Mouse (Mus musculus): ENCODE measurements around the gene Lce1f. TPM values are rescaled to one million over a fixed set of nuclear protein-coding genes. Genes with fewer than 3 reads are reported as not detected.
"Not testable (repeated sequence)": the region's sequence is repeated elsewhere in the genome, so short reads cannot be mapped to it uniquely, and the experiment has no call there.

Lce1f gene
- polyA plus RNA-seq (2012; rRNA removed) = not detected in 2 replicates

DNA sequence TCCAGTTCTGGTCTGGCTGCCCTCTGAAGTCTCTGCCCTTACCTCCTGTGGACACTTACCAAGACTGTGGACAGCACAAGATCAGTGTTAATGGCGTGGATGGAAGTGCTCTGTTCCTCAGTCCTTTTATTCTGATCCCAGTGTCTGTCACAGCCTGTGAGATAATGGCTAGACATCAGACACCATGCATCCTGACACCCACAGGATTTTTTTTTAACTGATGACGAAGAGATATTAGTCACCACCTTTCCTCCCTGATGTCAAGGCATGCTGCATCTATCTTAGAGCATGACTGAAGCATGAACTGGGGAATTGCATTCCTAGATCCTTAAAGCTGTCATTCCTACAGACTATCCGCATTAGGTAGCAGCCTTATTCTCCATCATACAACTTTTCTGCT lies at the start of gene Lce1f:
Gene Lce1f, minus strand, starts transcription at position 101 of the 400 bp plus-strand sequence.
- H3K4me3 ChIP-seq (ENCODE audit: insufficient read depth, low read length) = no peak within 1 kb of the TSS
- no peak for TF ChIP-seq CTCF (IDR thresholded peaks at IDR 0.05; ENCODE audit: extremely low read depth, insufficient read depth, low read length)
- TF ChIP-seq POLR2A (IDR thresholded peaks at IDR 0.05; ENCODE audit: extremely low read depth, insufficient read depth, low read length) = no peak
- no peaks in the 10 kb centered on the region for H3K4me1 ChIP-seq (ENCODE audit: control insufficient read depth, insufficient read depth, low read length)
- no peak within 1 kb of the TSS for H3K27ac ChIP-seq (ENCODE audit: insufficient read depth, low read length)

DNA sequence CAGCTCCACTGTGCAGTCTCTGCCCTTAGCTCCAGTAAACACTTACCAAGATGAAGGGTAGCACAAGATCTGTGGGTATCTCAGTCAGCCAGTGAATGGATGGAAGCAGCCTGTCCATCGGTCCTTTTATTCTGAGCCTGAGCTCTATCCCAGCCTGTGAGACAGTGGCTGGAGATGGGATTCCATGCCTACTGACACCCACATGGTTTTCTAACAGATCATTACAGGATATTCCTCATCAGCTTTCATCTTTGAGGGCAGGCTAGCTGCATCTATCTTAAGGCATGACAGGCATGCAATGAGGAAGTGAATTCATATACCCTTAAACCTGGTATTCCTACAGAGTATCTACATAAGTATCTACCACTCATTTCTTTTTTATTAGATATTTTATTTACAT lies 44.8 kb upstream of the Lce1f start, which contains the start of gene Lce1h:
Gene Lce1h, minus strand, starts transcription at position 101 of the 400 bp plus-strand sequence.
- Histone ChIP-seq H3K4me1 (ENCODE audit: control insufficient read depth, insufficient read depth, low read length) (no peaks in the 10 kb centered on the region), H3K4me3 (ENCODE audit: insufficient read depth, low read length) (no peak within 1 kb of the TSS), H3K27ac (ENCODE audit: insufficient read depth, low read length) (no peak within 1 kb of the TSS)
- TF ChIP-seq POLR2A (IDR thresholded peaks at IDR 0.05; ENCODE audit: extremely low read depth, insufficient read depth, low read length) = no peak
- no peak for TF ChIP-seq CTCF (IDR thresholded peaks at IDR 0.05; ENCODE audit: extremely low read depth, insufficient read depth, low read length)

DNA sequence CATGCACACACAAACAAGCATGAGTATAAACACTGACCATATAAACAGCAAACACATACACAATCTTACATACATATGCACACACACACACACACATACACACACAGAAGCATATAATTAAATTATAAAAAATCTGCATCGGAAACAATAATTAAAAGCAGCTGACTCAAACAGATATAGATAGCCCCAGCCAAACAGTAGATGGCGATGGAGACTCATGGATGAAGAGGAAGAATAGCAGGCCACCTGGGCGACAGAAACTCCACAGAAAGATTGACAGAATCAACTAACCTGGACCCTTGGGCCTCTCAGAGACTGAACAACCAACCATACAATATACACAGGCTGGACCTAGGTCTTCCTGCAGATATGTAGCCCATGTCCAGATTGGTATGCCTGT lies 33.0 kb upstream of the Lce1f start:
- Histone ChIP-seq H3K27ac (ENCODE audit: insufficient read depth, low read length) (no peak overlapping the region), H3K4me1 (ENCODE audit: control insufficient read depth, insufficient read depth, low read length) (no peaks in the 10 kb centered on the region), H3K4me3 (ENCODE audit: insufficient read depth, low read length) (no peak overlapping the region)
- TF ChIP-seq CTCF (IDR thresholded peaks at IDR 0.05; ENCODE audit: extremely low read depth, insufficient read depth, low read length) = no peak
- no peak for TF ChIP-seq POLR2A (IDR thresholded peaks at IDR 0.05; ENCODE audit: extremely low read depth, insufficient read depth, low read length)

DNA sequence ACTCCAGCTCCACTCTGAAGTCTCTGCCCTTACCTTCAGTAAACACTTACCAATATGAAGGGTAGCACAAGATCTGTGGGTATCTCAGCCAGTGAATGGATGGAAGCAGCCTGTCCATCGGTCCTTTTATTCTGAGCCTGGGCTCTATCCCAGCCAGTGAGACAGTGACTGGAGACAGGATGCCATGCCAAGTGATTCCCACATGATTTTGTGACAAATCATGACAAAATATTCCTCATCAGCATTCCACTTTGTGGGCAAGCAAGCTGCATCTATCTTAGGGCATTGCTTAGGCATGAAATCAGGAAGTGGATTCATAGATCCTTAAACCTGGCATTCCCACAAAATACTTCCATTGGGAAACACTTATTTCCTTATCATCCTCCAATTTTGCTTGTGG lies 32.1 kb upstream of the Lce1f start, which contains the start of gene Lce1g:
Gene Lce1g, minus strand, starts transcription at position 101 of the 400 bp plus-strand sequence.
- H3K4me1 ChIP-seq (ENCODE audit: control insufficient read depth, insufficient read depth, low read length) = no peaks in the 10 kb centered on the region
- H3K27ac ChIP-seq (ENCODE audit: insufficient read depth, low read length) = no peak within 1 kb of the TSS
- TF ChIP-seq POLR2A (IDR thresholded peaks at IDR 0.05; ENCODE audit: extremely low read depth, insufficient read depth, low read length) = no peak
- no peak for TF ChIP-seq CTCF (IDR thresholded peaks at IDR 0.05; ENCODE audit: extremely low read depth, insufficient read depth, low read length)
- H3K4me3 ChIP-seq (ENCODE audit: insufficient read depth, low read length) = no peak within 1 kb of the TSS

DNA sequence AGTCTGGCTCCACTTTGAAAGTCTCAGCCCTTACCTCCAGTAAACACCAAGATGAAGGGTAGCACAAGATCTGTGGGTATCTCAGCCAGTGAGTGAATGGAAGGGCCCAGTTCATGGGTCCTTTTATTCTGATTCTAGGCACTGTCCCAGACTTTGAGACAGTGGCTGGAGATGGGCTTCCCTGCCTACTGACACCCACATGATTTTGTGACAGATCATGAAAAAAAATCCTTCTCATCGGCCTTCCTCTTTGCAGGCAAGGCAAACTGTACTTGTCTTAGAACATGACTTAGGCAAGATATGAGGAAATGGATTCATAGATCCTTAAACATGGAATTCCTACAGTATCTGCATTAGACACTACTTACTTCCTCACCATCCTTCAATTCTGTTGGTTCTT lies 18.8 kb upstream of the Lce1f start, which contains the start of gene Gm38119:
Gene Gm38119, minus strand, starts transcription at position 101 of the 400 bp plus-strand sequence.
- TF ChIP-seq CTCF (IDR thresholded peaks at IDR 0.05; ENCODE audit: extremely low read depth, insufficient read depth, low read length) (no peak), POLR2A (IDR thresholded peaks at IDR 0.05; ENCODE audit: extremely low read depth, insufficient read depth, low read length) (no peak)
- Histone ChIP-seq H3K4me3 (ENCODE audit: insufficient read depth, low read length) (no peak within 1 kb of the TSS), H3K4me1 (ENCODE audit: control insufficient read depth, insufficient read depth, low read length) (no peaks in the 10 kb centered on the region), H3K27ac (ENCODE audit: insufficient read depth, low read length) (no peak within 1 kb of the TSS)

DNA sequence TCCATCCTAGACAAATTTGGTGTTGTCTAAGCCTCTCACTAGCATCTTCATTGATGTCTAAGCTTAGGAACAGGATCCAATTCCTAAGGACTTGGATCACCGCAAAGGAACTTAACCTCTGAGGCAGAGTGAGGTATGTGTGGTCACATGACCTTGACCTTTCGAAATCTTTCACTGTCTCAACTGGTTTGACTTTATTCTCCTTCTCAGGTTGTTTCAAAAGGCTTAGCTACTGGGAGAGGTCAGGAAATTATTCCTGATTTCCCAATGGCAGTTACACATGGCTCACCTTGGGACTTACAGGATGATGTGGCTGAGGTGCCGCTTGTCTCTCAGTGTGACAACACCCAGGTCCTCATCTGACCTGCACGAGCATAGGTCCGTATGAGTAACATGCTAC lies 2.5 kb upstream of the Lce1f start:
- Histone ChIP-seq H3K27ac (ENCODE audit: insufficient read depth, low read length) (no peak overlapping the region), H3K4me3 (ENCODE audit: insufficient read depth, low read length) (no peak overlapping the region)
- TF ChIP-seq CTCF (IDR thresholded peaks at IDR 0.05; ENCODE audit: extremely low read depth, insufficient read depth, low read length) = no peak
- TF ChIP-seq POLR2A (IDR thresholded peaks at IDR 0.05; ENCODE audit: extremely low read depth, insufficient read depth, low read length) = no peak

DNA sequence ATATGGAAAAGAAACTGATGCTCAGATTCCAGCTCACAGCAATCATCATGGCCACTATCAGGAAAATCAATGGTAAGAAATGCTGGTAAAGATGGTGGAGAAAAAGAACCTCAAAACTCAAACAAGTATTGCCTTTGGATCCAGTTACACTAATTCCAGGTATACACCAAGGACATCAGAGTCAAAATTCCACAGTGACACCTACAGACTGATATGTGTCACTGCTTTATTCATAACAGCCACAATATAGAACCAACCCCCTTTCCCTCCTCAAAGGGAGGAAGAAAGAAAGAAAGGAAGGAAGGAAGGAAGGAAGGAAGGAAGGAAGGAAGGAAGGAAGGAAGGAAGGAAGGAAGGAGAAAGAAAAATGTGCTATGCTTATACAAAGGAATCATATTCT lies 5.0 kb downstream of the Lce1f start:
- no peak overlapping the region for H3K27ac ChIP-seq (ENCODE audit: insufficient read depth, low read length)
- no peaks in the 10 kb centered on the region for H3K4me1 ChIP-seq (ENCODE audit: control insufficient read depth, insufficient read depth, low read length)
- no peak overlapping the region for H3K4me3 ChIP-seq (ENCODE audit: insufficient read depth, low read length)
- TF ChIP-seq POLR2A (IDR thresholded peaks at IDR 0.05; ENCODE audit: extremely low read depth, insufficient read depth, low read length) (no peak), CTCF (IDR thresholded peaks at IDR 0.05; ENCODE audit: extremely low read depth, insufficient read depth, low read length) (no peak)

More for the DNA sequence above, 2.5 kb upstream of the Lce1f start:
- H3K4me1 ChIP-seq (ENCODE audit: control insufficient read depth, insufficient read depth, low read length) = no peaks in the 10 kb centered on the region

DNA sequence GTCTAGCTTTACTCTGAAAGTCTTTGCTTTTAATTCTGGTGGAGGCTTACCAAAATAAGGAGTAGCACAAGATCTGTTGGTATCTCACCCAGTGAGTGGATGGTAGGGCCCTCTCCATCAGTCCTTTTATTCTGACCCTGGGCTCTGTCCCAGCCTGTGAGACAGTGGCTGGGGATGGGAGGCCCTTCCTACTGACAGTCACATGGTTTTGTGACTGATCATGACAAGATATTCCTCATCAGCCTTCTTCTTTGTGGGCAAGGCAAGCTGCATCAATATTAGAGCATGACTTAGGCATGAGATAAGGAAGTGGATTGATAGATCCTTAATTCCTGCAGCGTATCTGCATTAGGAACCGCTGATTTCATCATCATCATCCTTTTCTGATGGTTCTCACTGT lies 11.2 kb downstream of the Lce1f start, which contains the start of gene Lce1e:
Gene Lce1e, minus strand, starts transcription at position 101 of the 400 bp plus-strand sequence.
- no peak within 1 kb of the TSS for H3K4me3 ChIP-seq (ENCODE audit: insufficient read depth, low read length)
- no peaks in the 10 kb centered on the region for H3K4me1 ChIP-seq (ENCODE audit: control insufficient read depth, insufficient read depth, low read length)
- no peak within 1 kb of the TSS for H3K27ac ChIP-seq (ENCODE audit: insufficient read depth, low read length)

DNA sequence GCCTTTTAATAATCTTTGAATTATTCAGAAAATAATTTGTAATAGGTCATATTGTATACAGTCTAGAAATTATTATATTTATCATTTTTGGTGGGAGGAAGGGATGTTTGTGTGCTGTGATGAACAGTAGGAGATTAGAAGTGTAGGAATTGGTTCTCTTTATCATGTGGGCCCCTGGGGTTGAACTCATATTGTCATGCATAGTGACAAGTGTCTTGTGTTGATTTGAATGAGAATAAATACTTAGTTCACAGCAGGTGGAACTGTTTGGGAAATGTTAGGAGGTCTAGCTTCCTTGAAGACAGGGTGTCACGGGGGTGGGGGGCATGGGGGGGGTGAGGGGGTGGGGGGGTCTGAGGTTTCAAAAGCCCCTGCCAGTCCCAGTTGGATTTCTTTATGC lies 25.5 kb downstream of the Lce1f start:
- no peaks in the 10 kb centered on the region for H3K4me1 ChIP-seq (ENCODE audit: control insufficient read depth, insufficient read depth, low read length)
- no peak overlapping the region for H3K4me3 ChIP-seq (ENCODE audit: insufficient read depth, low read length)
- no peak overlapping the region for H3K27ac ChIP-seq (ENCODE audit: insufficient read depth, low read length)
- TF ChIP-seq POLR2A (IDR thresholded peaks at IDR 0.05; ENCODE audit: extremely low read depth, insufficient read depth, low read length) (no peak), CTCF (IDR thresholded peaks at IDR 0.05; ENCODE audit: extremely low read depth, insufficient read depth, low read length) (no peak)

More for the DNA sequence above, 11.2 kb downstream of the Lce1f start, which contains the start of gene Lce1e:
- TF ChIP-seq CTCF (IDR thresholded peaks at IDR 0.05; ENCODE audit: extremely low read depth, insufficient read depth, low read length) (no peak), POLR2A (IDR thresholded peaks at IDR 0.05; ENCODE audit: extremely low read depth, insufficient read depth, low read length) (no peak)

DNA sequence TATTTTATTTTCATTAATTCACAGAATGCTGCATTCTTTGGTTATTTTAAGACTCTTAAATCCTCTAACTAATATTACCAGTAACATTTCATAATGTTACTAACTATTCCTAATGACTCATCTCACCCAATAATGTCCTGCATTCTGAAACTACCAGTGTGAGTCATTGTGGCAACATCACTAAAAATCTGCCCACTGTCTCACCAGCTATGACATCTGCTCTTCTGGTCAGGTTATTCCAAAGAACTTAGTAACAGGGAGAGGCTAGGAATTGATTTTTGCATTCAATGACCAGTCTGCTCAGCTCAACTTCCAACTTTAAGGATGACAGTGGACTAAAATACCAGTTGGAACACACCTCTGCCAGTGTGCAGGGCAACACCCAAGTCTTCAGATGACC lies 28.5 kb downstream of the Lce1f start:
- H3K27ac ChIP-seq (ENCODE audit: insufficient read depth, low read length) = no peak overlapping the region
- H3K4me3 ChIP-seq (ENCODE audit: insufficient read depth, low read length) = no peak overlapping the region
- no peak for TF ChIP-seq CTCF (IDR thresholded peaks at IDR 0.05; ENCODE audit: extremely low read depth, insufficient read depth, low read length)
- TF ChIP-seq POLR2A (IDR thresholded peaks at IDR 0.05; ENCODE audit: extremely low read depth, insufficient read depth, low read length) = no peak
- no peaks in the 10 kb centered on the region for H3K4me1 ChIP-seq (ENCODE audit: control insufficient read depth, insufficient read depth, low read length)

DNA sequence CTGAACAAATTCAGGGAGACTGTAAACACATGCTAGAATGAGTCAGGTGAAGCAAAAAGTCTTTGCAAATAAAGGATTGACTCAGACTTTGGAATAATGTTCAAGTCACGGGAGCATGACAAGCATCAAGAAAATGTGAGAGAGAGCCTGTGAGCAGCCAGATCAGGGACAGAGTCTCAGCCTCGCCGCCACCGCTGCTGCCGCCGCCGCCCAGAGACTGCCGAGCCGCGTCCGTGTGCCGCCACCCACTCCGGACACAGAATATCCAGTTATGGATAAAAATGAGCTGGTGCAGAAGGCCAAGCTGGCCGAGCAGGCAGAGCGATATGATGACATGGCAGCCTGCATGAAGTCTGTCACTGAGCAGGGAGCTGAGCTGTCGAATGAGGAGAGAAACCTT lies 31.0 kb downstream of the Lce1f start:
- not testable (repeated sequence) for H3K27ac ChIP-seq (ENCODE audit: insufficient read depth, low read length); H3K4me3 ChIP-seq (ENCODE audit: insufficient read depth, low read length); H3K4me1 ChIP-seq (ENCODE audit: control insufficient read depth, insufficient read depth, low read length)
